Mouse (Mus musculus): ENCODE measurements at regions not wholly inside any gene's neighbourhood (a gene's known extent, or its start where the extent isn't known, plus 50 kb on each side); places are given as distances from the start of the nearest gene placed in this dataset.

GRCm38 (mm10) chr3:34795984-34796266 is 145.7 kb downstream of the Sox2 start:
- TF ChIP-seq CTCF (IDR thresholded peaks at IDR 0.05; ENCODE audit: low read depth, low read length) = no peak
- TF ChIP-seq POLR2A (IDR thresholded peaks at IDR 0.05; ENCODE audit: extremely low read depth, insufficient read depth, low read length) = no peak
